In the genomic region with DNA sequence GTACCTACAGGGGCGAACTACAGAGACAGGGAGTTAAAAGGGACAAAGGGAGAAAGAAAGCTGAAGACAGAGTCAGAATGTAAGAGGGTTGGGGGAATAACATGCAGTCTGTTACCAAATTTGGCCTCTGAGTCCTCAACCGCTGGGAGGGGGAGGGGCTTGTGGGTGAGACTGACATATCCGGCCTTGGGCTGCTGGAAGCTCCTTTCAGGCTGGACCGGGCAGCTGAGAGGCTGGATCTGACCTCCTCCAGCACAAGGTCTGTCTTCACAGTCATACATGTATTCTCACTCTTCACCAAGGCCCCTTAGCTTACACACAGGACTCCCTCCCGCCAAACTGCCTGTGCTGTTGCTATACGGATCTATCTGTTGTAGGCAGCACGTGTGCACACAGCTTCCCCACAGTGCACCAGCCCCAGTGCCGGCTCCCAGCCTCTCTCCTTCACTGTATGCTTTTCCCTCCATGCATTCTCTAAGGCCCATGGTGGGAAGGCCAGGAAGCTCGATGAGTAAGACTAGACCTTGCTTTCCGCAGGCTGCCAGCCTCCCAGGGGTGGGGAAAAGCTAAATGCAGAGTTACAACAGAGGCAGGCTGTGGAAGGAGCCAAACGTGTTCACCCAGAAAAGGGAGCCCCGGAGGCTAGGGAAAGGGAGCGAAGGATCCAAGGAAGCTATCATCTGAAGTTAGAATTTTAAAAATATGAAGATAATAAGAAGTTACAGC, we compare ENCODE assay signal across 8 mouse cellular contexts. TPM values are rescaled to one million over a fixed set of nuclear protein-coding genes. Genes with fewer than 3 reads are reported as not detected.
DNase-seq lines count a peak whose midpoint lies in the region; ATAC-seq lines count a peak whose summit lies in the region.

No protein-coding gene starts in this region.

- H3K27ac ChIP-seq in embryonic facial prominence, embryonic 14.5 days (replicated peaks; ENCODE audit: low read depth, low read length) = peak overlapping the region; percentile 83
- H3K27ac ChIP-seq in stomach, embryonic 15.5 days = peak overlapping the region; percentile 93

- intact Hi-C loops in heart, postnatal 14 days (cut with DNase I) = loop anchor here (5.0 kb wide), 1 partner anchor 36 kb away; a partner anchor contains a TSS

- H3K4me3 ChIP-seq in embryonic facial prominence, embryonic 14.5 days (ENCODE audit: low read depth, low read length) = peak overlapping the region; percentile 23
- H3K4me3 ChIP-seq in stomach, embryonic 15.5 days (replicated peaks) = peak overlapping the region; percentile 26

- H3K9ac ChIP-seq in embryonic facial prominence, embryonic 14.5 days (ENCODE audit: low read depth, low read length) = peak overlapping the region; percentile 58
- peak overlapping the region; percentile 12; the same call in 1 of the 2 replicates for H3K9ac ChIP-seq in stomach, embryonic 15.5 days

- 17% methylated on average over 13 of the region's 13 CpGs for WGBS in embryonic facial prominence, embryonic 14.5 days
- 14% methylated on average over 13 of the region's 13 CpGs for WGBS in stomach, embryonic 15.5 days

- H3K36me3 ChIP-seq in embryonic facial prominence, embryonic 14.5 days (ENCODE audit: control insufficient read depth, insufficient read depth, low read length) = peaks cover 29% of the 10 kb centered on the region
- peaks cover 34% of the 10 kb centered on the region for H3K36me3 ChIP-seq in stomach, embryonic 15.5 days

- peak overlapping the region; percentile 88 for H3K4me2 ChIP-seq in embryonic facial prominence, embryonic 14.5 days (ENCODE audit: low read depth, low read length)
- peak overlapping the region; percentile 73 for H3K4me2 ChIP-seq in stomach, embryonic 15.5 days

- H3K9me3 ChIP-seq in embryonic facial prominence, embryonic 14.5 days (ENCODE audit: control insufficient read depth, low read length) = no peaks in the 10 kb centered on the region
- H3K9me3 ChIP-seq in stomach, embryonic 15.5 days = no peaks in the 10 kb centered on the region

- H3K27me3 ChIP-seq in embryonic facial prominence, embryonic 14.5 days (replicated peaks; ENCODE audit: control insufficient read depth, insufficient read depth, low read length) = no peaks in the 10 kb centered on the region
- no peaks in the 10 kb centered on the region for H3K27me3 ChIP-seq in stomach, embryonic 15.5 days (replicated peaks)

- peak; percentile 76 for DNase-seq in CD4-positive helper T cell, adult 2 months (ENCODE audit: low read depth, low spot score)
- DNase-seq in T-cell, adult 2 months (ENCODE audit: low spot score) = peak; percentile 63
- peak; percentile 81 for DNase-seq in embryonic facial prominence, embryonic 14.5 days (ENCODE audit: low spot score)
- DNase-seq in heart, postnatal 14 days = peak; percentile 65 to 80
- DNase-seq in kidney, postnatal 36 days = peak; percentile 85 to 89

- peaks cover 39% of the 10 kb centered on the region for H3K4me1 ChIP-seq in embryonic facial prominence, embryonic 14.5 days (ENCODE audit: control insufficient read depth, insufficient read depth, low read length)
- H3K4me1 ChIP-seq in stomach, embryonic 15.5 days = peaks cover 47% of the 10 kb centered on the region

- no peak for ATAC-seq in embryonic facial prominence, embryonic 14.5 days (ENCODE audit: low read depth)
- ATAC-seq in megakaryocyte progenitor cell, adult 5-6 weeks (replicated peaks; ENCODE audit: poor library complexity) = peak; percentile 18; the same call in 1 of the 2 replicates
- peak; percentile 13; the same call in 1 of the 2 replicates for ATAC-seq in stomach, embryonic 15.5 days (ENCODE audit: insufficient read depth, low FRiP score, low read depth)
- no peak for ATAC-seq in cerebellum, adult (ENCODE audit: insufficient number of reproducible peaks, low FRiP score, low TSS enrichment)

RNA-seq across cellular contexts. Expression of a gene that starts 3.3 kb away (rescaled TPM):
- 79.6 and 83.0 TPM in 2 replicates for polyA plus RNA-seq in embryonic facial prominence, embryonic 14.5 days (2014; fragmentation: Nextera tagmentation; extraction: Ambion mirVana)
- 10 to 100 TPM; 47.1 to 49.2 TPM for total RNA-seq in heart, postnatal 14 days (2021)
- total RNA-seq in megakaryocyte progenitor cell, adult 5-6 weeks (2015) = 8.9 and 10.3 TPM in 2 replicates
- 41.6 and 64.7 TPM in 2 replicates for total RNA-seq in megakaryocyte progenitor cell, adult 5-6 weeks (2017)
- polyA plus RNA-seq in stomach, embryonic 15.5 days (2015; fragmentation: Nextera tagmentation; extraction: Ambion mirVana) = 69.4 and 70.8 TPM in 2 replicates

RNA-seq across cellular contexts. Expression of a gene that starts 3.7 kb away (rescaled TPM):
- 67.8 and 70.2 TPM in 2 replicates for polyA plus RNA-seq in embryonic facial prominence, embryonic 14.5 days (2014; fragmentation: Nextera tagmentation; extraction: Ambion mirVana)
- total RNA-seq in heart, postnatal 14 days (2021) = 100 to 1,000 TPM; 111 to 135 TPM
- total RNA-seq in megakaryocyte progenitor cell, adult 5-6 weeks (2015) = 125 and 138 TPM in 2 replicates
- 167 and 253 TPM in 2 replicates for total RNA-seq in megakaryocyte progenitor cell, adult 5-6 weeks (2017)
- 76.9 and 81.1 TPM in 2 replicates for polyA plus RNA-seq in stomach, embryonic 15.5 days (2015; fragmentation: Nextera tagmentation; extraction: Ambion mirVana)

RNA-seq across cellular contexts. Expression of a gene that starts 19.7 kb away (rescaled TPM):
- polyA plus RNA-seq in embryonic facial prominence, embryonic 14.5 days (2014; fragmentation: Nextera tagmentation; extraction: Ambion mirVana) = 25.1 and 25.7 TPM in 2 replicates
- total RNA-seq in heart, postnatal 14 days (2021) = 10 to 100 TPM; 32.3 to 41.6 TPM
- total RNA-seq in megakaryocyte progenitor cell, adult 5-6 weeks (2015) = 20.6 and 23.3 TPM in 2 replicates
- 8.7 and 14.5 TPM in 2 replicates for total RNA-seq in megakaryocyte progenitor cell, adult 5-6 weeks (2017)
- 24.5 and 30.8 TPM in 2 replicates for polyA plus RNA-seq in stomach, embryonic 15.5 days (2015; fragmentation: Nextera tagmentation; extraction: Ambion mirVana)

RNA-seq across cellular contexts. Expression of a gene that starts 19.9 kb away (rescaled TPM):
- polyA plus RNA-seq in embryonic facial prominence, embryonic 14.5 days (2014; fragmentation: Nextera tagmentation; extraction: Ambion mirVana) = 15.1 and 19.1 TPM in 2 replicates
- total RNA-seq in heart, postnatal 14 days (2021) = 10 to 100 TPM; 14.3 to 14.6 TPM
- total RNA-seq in megakaryocyte progenitor cell, adult 5-6 weeks (2015) = 4.8 and 9.3 TPM in 2 replicates
- total RNA-seq in megakaryocyte progenitor cell, adult 5-6 weeks (2017) = 7.2 and 8.1 TPM in 2 replicates
- 15.6 and 16.1 TPM in 2 replicates for polyA plus RNA-seq in stomach, embryonic 15.5 days (2015; fragmentation: Nextera tagmentation; extraction: Ambion mirVana)

RNA-seq across cellular contexts. Expression of a gene that starts 25.5 kb away (rescaled TPM):
- 1.3 and 1.5 TPM in 2 replicates for polyA plus RNA-seq in embryonic facial prominence, embryonic 14.5 days (2014; fragmentation: Nextera tagmentation; extraction: Ambion mirVana)
- not detected for total RNA-seq in heart, postnatal 14 days (2021)
- not detected in 2 replicates for total RNA-seq in megakaryocyte progenitor cell, adult 5-6 weeks (2015)
- not detected in 2 replicates for total RNA-seq in megakaryocyte progenitor cell, adult 5-6 weeks (2017)
- 0.85 and 1.8 TPM in 2 replicates for polyA plus RNA-seq in stomach, embryonic 15.5 days (2015; fragmentation: Nextera tagmentation; extraction: Ambion mirVana)

Comparison
In these comparisons a context has a peak if more than half of its experiments do, and no peak if none do; other contexts are left out.
1. ATAC-seq: peak in megakaryocyte progenitor cell, adult 5-6 weeks (single experiment) and stomach, embryonic 15.5 days (single experiment); none in embryonic facial prominence, embryonic 14.5 days (single experiment) and cerebellum, adult (single experiment).
2. Peak in every context shown above with its lines, with median percentiles within 50 percentile points of each other: DNase-seq.